Mouse (Mus musculus): ENCODE data around the gene Stard3. TPM values are rescaled to one million over a fixed set of nuclear protein-coding genes. Genes with fewer than 3 reads are reported as not detected.

The Stard3 gene
- polyA plus RNA-seq, 1 experiment from 2014 or later, result 45.7 TPM

- Histone ChIP-seq H3K4me2 (replicated peaks) (no peak overlapping the region), H3K4me1 (peaks cover 12% of the 10 kb centered on the region), H3K9me3 (no peaks in the 10 kb centered on the region), H3K36me3 (peaks cover 5% of the 10 kb centered on the region; the same call in 1 of the 2 replicates), H3K27ac (no peak overlapping the region), H3K27me3 (replicated peaks) (no peaks in the 10 kb centered on the region; the same call in 1 of the 2 replicates), H3K9ac (no peak overlapping the region), H3K4me3 (no peak overlapping the region)
- WGBS, result 75% methylated on average over 6 of the region's 6 CpGs
- ATAC-seq (ENCODE audit: low FRiP score, low read depth), result no peak
Measured at GRCm38 (mm10) chr11:98418273-98418672, 60.1 kb downstream of the Stard3 start.

- Histone ChIP-seq H3K4me2 (replicated peaks) (no peak overlapping the region), H3K27me3 (replicated peaks) (no peaks in the 10 kb centered on the region; the same call in 1 of the 2 replicates), H3K4me1 (peaks cover 5% of the 10 kb centered on the region), H3K9me3 (no peaks in the 10 kb centered on the region), H3K9ac (no peak overlapping the region), H3K4me3 (no peak overlapping the region), H3K36me3 (peaks cover 5% of the 10 kb centered on the region; the same call in 1 of the 2 replicates), H3K27ac (no peak overlapping the region)
- WGBS, result 82% methylated on average over 10 of the region's 10 CpGs
- ATAC-seq (ENCODE audit: low FRiP score, low read depth), result no peak
Measured at GRCm38 (mm10) chr11:98418939-98419547, 60.9 kb downstream of the Stard3 start.

GRCm38 (mm10) chr11:98426592-98426991 is 68.4 kb downstream of the Stard3 start:
- WGBS, result 95% methylated on average over 7 of the region's 7 CpGs
- Histone ChIP-seq H3K4me2 (replicated peaks) (no peak overlapping the region), H3K4me1 (no peaks in the 10 kb centered on the region), H3K9me3 (no peaks in the 10 kb centered on the region), H3K36me3 (0 out of 2 replicates have a peak, but pooled peaks cover 11% of the 10 kb centered on the region), H3K9ac (no peak overlapping the region), H3K27me3 (replicated peaks) (no peaks in the 10 kb centered on the region), H3K4me3 (no peak overlapping the region), H3K27ac (no peak overlapping the region)
- ATAC-seq (ENCODE audit: low FRiP score, low read depth), result no peak

- no peaks in the 10 kb centered on the region for H3K4me1 ChIP-seq
- WGBS, result 93% methylated on average over 5 of the region's 5 CpGs
- no peak overlapping the region for H3K9ac ChIP-seq
- H3K36me3 ChIP-seq, result peaks cover 18% of the 10 kb centered on the region
- H3K27me3 ChIP-seq (replicated peaks), result no peaks in the 10 kb centered on the region
- no peak overlapping the region for H3K4me2 ChIP-seq (replicated peaks)
- ATAC-seq (ENCODE audit: low FRiP score, low read depth), result no peak
- no peak overlapping the region for H3K4me3 ChIP-seq
- no peaks in the 10 kb centered on the region for H3K9me3 ChIP-seq
- no peak overlapping the region for H3K27ac ChIP-seq
Measured at GRCm38 (mm10) chr11:98428436-98428835, 70.3 kb downstream of the Stard3 start.

Other genes starting within 250 kb of the Stard3 start
- 33.1 and 40.7 TPM in 2 replicates for gene Fbxl20, start 208.0 kb upstream of the Stard3 start, polyA plus RNA-seq (2016; fragmentation: Nextera tagmentation; extraction: Ambion mirVana)
- gene Med1, start 165.1 kb upstream of the Stard3 start, polyA plus RNA-seq (2016; fragmentation: Nextera tagmentation; extraction: Ambion mirVana), result 62.9 and 74.0 TPM in 2 replicates
- 13.5 and 13.6 TPM in 2 replicates for gene Cdk12, start 155.3 kb upstream of the Stard3 start, polyA plus RNA-seq (2016; fragmentation: Nextera tagmentation; extraction: Ambion mirVana)
- gene Neurod2, start 28.7 kb upstream of the Stard3 start, polyA plus RNA-seq (2016; fragmentation: Nextera tagmentation; extraction: Ambion mirVana), result 10.0 and 11.2 TPM in 2 replicates
- gene Ppp1r1b, start 10.0 kb upstream of the Stard3 start, polyA plus RNA-seq (2016; fragmentation: Nextera tagmentation; extraction: Ambion mirVana), result 0.13 and 0.40 TPM in 2 replicates
- 2.7 and 2.9 TPM in 2 replicates for gene Tcap, start 25.4 kb downstream of the Stard3 start, polyA plus RNA-seq (2016; fragmentation: Nextera tagmentation; extraction: Ambion mirVana)
- gene Pnmt, start 28.1 kb downstream of the Stard3 start, polyA plus RNA-seq (2016; fragmentation: Nextera tagmentation; extraction: Ambion mirVana), result 0.49 and 1.2 TPM in 2 replicates
- gene Pgap3, start 42.1 kb downstream of the Stard3 start, polyA plus RNA-seq (2016; fragmentation: Nextera tagmentation; extraction: Ambion mirVana), result 9.0 and 9.5 TPM in 2 replicates
- gene Erbb2, start 54.1 kb downstream of the Stard3 start, polyA plus RNA-seq (2016; fragmentation: Nextera tagmentation; extraction: Ambion mirVana), result 16.4 and 17.5 TPM in 2 replicates
- 192 and 196 TPM in 2 replicates for gene Mien1, start 80.6 kb downstream of the Stard3 start, polyA plus RNA-seq (2016; fragmentation: Nextera tagmentation; extraction: Ambion mirVana)
- 0.66 and 0.99 TPM in 2 replicates for gene Grb7, start 88.0 kb downstream of the Stard3 start, polyA plus RNA-seq (2016; fragmentation: Nextera tagmentation; extraction: Ambion mirVana)
- 0.25 and 0.34 TPM in 2 replicates for gene Ikzf3, start 187.7 kb downstream of the Stard3 start, polyA plus RNA-seq (2016; fragmentation: Nextera tagmentation; extraction: Ambion mirVana)
- 0.15 TPM in 1 of 2 replicates, not detected in the other for gene Zpbp2, start 192.7 kb downstream of the Stard3 start, polyA plus RNA-seq (2016; fragmentation: Nextera tagmentation; extraction: Ambion mirVana)
- 70.4 and 72.2 TPM in 2 replicates for gene Ormdl3, start 229.0 kb downstream of the Stard3 start, polyA plus RNA-seq (2016; fragmentation: Nextera tagmentation; extraction: Ambion mirVana)
- not detected in 2 replicates for gene Lrrc3c, start 239.9 kb downstream of the Stard3 start, polyA plus RNA-seq (2016; fragmentation: Nextera tagmentation; extraction: Ambion mirVana)

Data from neural tube, embryonic 12.5 days (tissue).